Mouse (Mus musculus) layer of hippocampus, adult 8-10 months (tissue): ENCODE data around the gene 0610040J01Rik. TPM values are rescaled to one million over a fixed set of nuclear protein-coding genes. Genes with fewer than 3 reads are reported as not detected.

ENCODE experiments used
- DNase-seq, 2 experiments: peaks; one replicate each; pipeline ENCODE4 v3.0.0; 2022; ENCODE audit warnings: low spot score in 2 of 2
- total RNA-seq, 4 experiments: library from RNA; stranded (reverse); gene quantifications; 2 replicates each; pipeline ENCODE4 v1.2.4; 2022

Gene 0610040J01Rik
- total RNA-seq, 4 experiments from 2014 or later: 3.5 to 5.6 (median 4.5) TPM

- DNase-seq: no peak
These were observed 85.6 kb downstream of the 0610040J01Rik start for GRCm38 (mm10) chr5:63897820-63898110.

- DNase-seq: no peak
These were observed 91.2 kb downstream of the 0610040J01Rik start for GRCm38 (mm10) chr5:63903329-63903728.

- peak; percentile 72 to 87 for DNase-seq
These were observed 94.3 kb downstream of the 0610040J01Rik start for GRCm38 (mm10) chr5:63906149-63907093.

GRCm38 (mm10) chr5:63907513-63907912 lies 95.3 kb downstream of the 0610040J01Rik start:
- DNase-seq: no peak

- DNase-seq: no peak
These were observed 98.2 kb downstream of the 0610040J01Rik start for GRCm38 (mm10) chr5:63910171-63910960.

- DNase-seq: no peak
These were observed 102.7 kb downstream of the 0610040J01Rik start for GRCm38 (mm10) chr5:63914896-63915295.

- no peak for DNase-seq
These were observed 104.4 kb downstream of the 0610040J01Rik start for GRCm38 (mm10) chr5:63916457-63917139.

GRCm38 (mm10) chr5:63918201-63918600 lies 106.0 kb downstream of the 0610040J01Rik start:
- no peak for DNase-seq

GRCm38 (mm10) chr5:63923305-63924025 lies 111.3 kb downstream of the 0610040J01Rik start:
- no peak for DNase-seq

- no peak for DNase-seq
These were observed 113.0 kb downstream of the 0610040J01Rik start for GRCm38 (mm10) chr5:63925035-63925628.

GRCm38 (mm10) chr5:63930824-63931358 lies 118.7 kb downstream of the 0610040J01Rik start:
- no peak for DNase-seq

GRCm38 (mm10) chr5:63932829-63933228 lies 120.7 kb downstream of the 0610040J01Rik start:
- DNase-seq: no peak

- no peak for DNase-seq
These were observed 123.4 kb downstream of the 0610040J01Rik start for GRCm38 (mm10) chr5:63935581-63935980.

GRCm38 (mm10) chr5:63936740-63937139 lies 124.6 kb downstream of the 0610040J01Rik start:
- DNase-seq: no peak

GRCm38 (mm10) chr5:63938575-63938974 lies 126.4 kb downstream of the 0610040J01Rik start:
- DNase-seq: no peak

GRCm38 (mm10) chr5:63941891-63942290 lies 129.7 kb downstream of the 0610040J01Rik start:
- DNase-seq: no peak

GRCm38 (mm10) chr5:63943291-63943690 lies 131.1 kb downstream of the 0610040J01Rik start:
- DNase-seq: no peak

- DNase-seq: no peak
These were observed 135.4 kb downstream of the 0610040J01Rik start for GRCm38 (mm10) chr5:63947526-63947925.

GRCm38 (mm10) chr5:63949195-63949594 lies 137.0 kb downstream of the 0610040J01Rik start:
- DNase-seq: no peak
